Mouse (Mus musculus) liver, embryonic 13.5 days (tissue): Measurements from ENCODE around the gene Crtc3. TPM values are rescaled to one million over a fixed set of nuclear protein-coding genes. Genes with fewer than 3 reads are reported as not detected.

Experiments
- ATAC-seq: fragments of 200-750 bp; cut with Nextera tagmentation; 2 replicates; pipeline ENCODE4 v1.8.0; 2017; ENCODE audit warnings: low read depth, mild to moderate bottlenecking, moderate number of reproducible peaks, moderate library complexity
- DNase-seq: peaks from one replicate; pipeline ENCODE4 v3.0.0; 2022
- H3K27ac ChIP-seq: fragments of 300-500 bp; sonication (generic); 2 replicates; pipeline ENCODE4 v1.5.1; 2015; ENCODE audit warnings: moderate library complexity, mild to moderate bottlenecking, inconsistent platforms
- H3K27me3 ChIP-seq: fragments of 300-500 bp; sonication (generic); 2 replicates; pipeline ENCODE4 v1.6.1; 2015; ENCODE audit warnings: mild to moderate bottlenecking, inconsistent platforms
- H3K36me3 ChIP-seq: fragments of 300-500 bp; sonication (generic); 2 replicates; pipeline ENCODE4 v1.6.1; 2015; ENCODE audit warnings: mild to moderate bottlenecking, inconsistent platforms
- H3K4me1 ChIP-seq: fragments of 300-500 bp; sonication (generic); replicated peaks from 2 replicates; pipeline ENCODE4 v1.6.1; 2015; ENCODE audit warnings: inconsistent platforms
- H3K4me2 ChIP-seq: fragments of 300-500 bp; sonication (generic); 2 replicates; pipeline ENCODE4 v1.6.1; 2015; ENCODE audit warnings: inconsistent platforms, mild to moderate bottlenecking, moderate library complexity
- H3K4me3 ChIP-seq: fragments of 300-500 bp; sonication (generic); replicated peaks from 2 replicates; pipeline ENCODE4 v1.5.1; 2015; ENCODE audit warnings: mild to moderate bottlenecking, inconsistent platforms
- H3K9ac ChIP-seq: fragments of 300-500 bp; sonication (generic); 2 replicates; pipeline ENCODE4 v1.6.1; 2015; ENCODE audit warnings: mild to moderate bottlenecking, inconsistent platforms
- H3K9me3 ChIP-seq: fragments of 300-500 bp; sonication (generic); replicated peaks from 2 replicates; pipeline ENCODE4 v1.6.1; 2016; ENCODE audit warnings: inconsistent platforms
- WGBS: fragments of 180-500 bp; shearing (Covaris S2); methylation state at CpG from one replicate; pipeline ENCODE4 v1.1.7; 2015; ENCODE audit not compliant: insufficient replicate concordance; 5-methylcytosine and 5-hydroxymethylcytosine counted together
- polyA plus RNA-seq: library from polyadenylated mRNA; unstranded; fragments of >200 nt; fragmentation: Nextera tagmentation; extraction: Ambion mirVana; gene quantifications from 2 replicates; pipeline ENCODE4 v1.2.1, GENCODE M21; 2015

Gene Crtc3
- polyA plus RNA-seq, 1 experiment from 2014 or later = 5.5 TPM

DNA sequence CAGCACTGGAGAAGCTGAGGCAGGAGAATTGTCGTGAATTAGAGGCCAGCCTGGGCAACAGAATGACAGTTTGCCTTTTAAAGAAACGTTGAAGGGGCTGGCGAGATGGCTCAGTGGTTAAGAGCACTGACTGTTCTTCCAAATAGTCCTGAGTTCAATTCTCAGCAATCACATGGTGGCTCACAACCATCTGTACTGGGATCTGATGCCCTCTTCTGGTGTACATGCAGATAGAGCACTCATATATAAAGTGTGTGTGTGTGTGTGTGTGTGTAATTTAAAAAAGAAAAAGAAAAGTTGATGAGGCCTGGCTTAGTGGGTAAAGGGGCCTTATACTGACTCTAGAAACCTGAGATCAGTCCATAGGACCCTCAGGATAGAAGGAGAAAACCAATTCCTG lies 133.5 kb downstream of the Crtc3 start:
- ATAC-seq (no peak), DNase-seq (no peak)
- Histone ChIP-seq H3K36me3 (no peaks in the 10 kb centered on the region), H3K4me2 (no peak overlapping the region), H3K27me3 (no peaks in the 10 kb centered on the region), H3K9ac (no peak overlapping the region), H3K4me3 (no peak overlapping the region), H3K4me1 (peaks cover 4% of the 10 kb centered on the region; the same call in 1 of the 2 replicates), H3K9me3 (no peaks in the 10 kb centered on the region), H3K27ac (0 out of 2 replicates have a peak overlapping the region, but pooled peaks have one; percentile 18)
- WGBS = 49% methylated on average over 3 of the region's 3 CpGs

- Histone ChIP-seq H3K4me3 (no peak overlapping the region), H3K4me2 (no peak overlapping the region), H3K36me3 (no peaks in the 10 kb centered on the region), H3K27me3 (no peaks in the 10 kb centered on the region), H3K27ac (0 out of 2 replicates have a peak overlapping the region, but pooled peaks have one; percentile 18), H3K9me3 (no peaks in the 10 kb centered on the region), H3K9ac (no peak overlapping the region), H3K4me1 (peaks cover 4% of the 10 kb centered on the region; the same call in 1 of the 2 replicates)
- no peak for DNase-seq
- 61% methylated on average over 22 of the region's 22 CpGs for WGBS
- ATAC-seq = no peak
Observed at GRCm38 (mm10) chr7:80554180-80555021, 134.3 kb downstream of the Crtc3 start.

DNA sequence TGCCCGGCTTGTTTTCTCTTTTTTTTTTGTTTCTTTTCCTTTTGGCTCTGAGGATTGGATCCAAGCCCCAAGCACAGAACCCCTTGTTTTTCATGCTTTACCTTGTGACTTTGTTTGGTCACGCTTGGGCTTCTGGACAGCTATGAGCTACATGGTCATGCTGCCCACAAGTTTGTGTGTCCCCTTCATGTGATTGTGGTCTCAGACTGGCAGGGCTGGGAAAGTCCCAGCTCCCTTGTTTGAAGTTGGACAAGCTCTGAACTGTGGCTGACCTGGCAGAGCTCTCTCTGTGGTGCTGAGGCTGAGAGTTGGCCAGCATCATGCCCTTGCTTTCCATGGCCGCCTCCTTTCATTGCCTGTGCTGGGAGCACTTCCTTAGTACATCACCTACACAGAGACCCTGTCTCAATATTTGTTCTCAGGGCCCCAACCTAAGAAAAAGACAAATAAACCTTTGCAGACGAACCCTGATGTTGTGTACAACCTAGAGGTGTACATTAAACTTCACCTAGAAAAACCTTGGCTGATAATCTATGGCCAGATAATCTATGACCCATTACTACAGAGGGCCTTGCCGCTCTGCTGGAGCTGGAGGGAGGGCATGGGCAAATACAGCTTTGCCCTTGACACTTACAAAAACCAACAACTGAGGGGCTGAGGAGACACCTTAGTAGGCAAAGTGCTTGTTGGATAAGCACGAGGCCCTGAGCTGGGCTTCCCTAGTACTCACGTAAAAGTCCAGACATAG lies 140.0 kb downstream of the Crtc3 start:
- no peak for ATAC-seq

GRCm38 (mm10) chr7:80542139-80542831 lies 146.4 kb downstream of the Crtc3 start:
- DNase-seq = peak; percentile 54
- H3K4me1 ChIP-seq = peaks cover 71% of the 10 kb centered on the region
- ATAC-seq = peak; percentile 98

More for the DNA sequence above, 140.0 kb downstream of the Crtc3 start:
- Histone ChIP-seq H3K9me3 (no peaks in the 10 kb centered on the region), H3K27me3 (no peaks in the 10 kb centered on the region), H3K4me3 (no peak overlapping the region), H3K9ac (no peak overlapping the region), H3K36me3 (no peaks in the 10 kb centered on the region), H3K4me1 (peaks cover 32% of the 10 kb centered on the region), H3K27ac (no peak overlapping the region), H3K4me2 (no peak overlapping the region)
- 66% methylated on average over 7 of the region's 7 CpGs for WGBS
- no peak for DNase-seq

DNA sequence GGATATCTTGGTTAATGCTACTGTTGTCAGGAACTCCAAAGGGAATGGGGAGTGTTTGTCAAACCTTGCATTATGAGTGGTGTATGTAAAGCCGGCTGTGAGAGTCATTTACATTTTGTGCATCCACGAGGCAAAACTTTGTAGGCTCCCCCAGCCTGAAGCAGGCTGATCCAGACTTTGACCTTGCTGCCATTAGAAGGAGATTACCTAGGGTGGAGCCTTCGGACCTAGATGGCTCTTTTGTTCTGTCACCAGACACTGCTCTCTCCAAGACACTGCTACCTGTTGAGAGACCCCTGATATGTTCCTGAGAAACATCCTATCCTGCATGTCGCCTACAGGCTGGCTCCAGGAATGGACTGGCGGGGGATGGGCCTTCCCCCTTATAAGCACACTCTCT lies 149.1 kb downstream of the Crtc3 start:
- no peak for DNase-seq
- Histone ChIP-seq H3K4me2 (no peak overlapping the region), H3K27ac (peak overlapping the region; percentile 10; the same call in 1 of the 2 replicates), H3K36me3 (no peaks in the 10 kb centered on the region), H3K9me3 (no peaks in the 10 kb centered on the region), H3K4me3 (no peak overlapping the region), H3K9ac (peak overlapping the region; percentile 44; the same call in 1 of the 2 replicates), H3K4me1 (peaks cover 73% of the 10 kb centered on the region), H3K27me3 (no peaks in the 10 kb centered on the region)
- no peak for ATAC-seq
- WGBS = 68% methylated on average over 5 of the region's 5 CpGs

More at GRCm38 (mm10) chr7:80542139-80542831, 146.4 kb downstream of the Crtc3 start:
- Histone ChIP-seq H3K27me3 (no peaks in the 10 kb centered on the region), H3K36me3 (no peaks in the 10 kb centered on the region), H3K4me2 (peak overlapping the region; percentile 59), H3K4me3 (0 out of 2 replicates have a peak overlapping the region, but pooled peaks have one; percentile 11), H3K9me3 (no peaks in the 10 kb centered on the region), H3K27ac (peak overlapping the region; percentile 90), H3K9ac (peak overlapping the region; percentile 57)
- 23% methylated on average over 7 of the region's 7 CpGs for WGBS

Other genes starting within 250 kb of the Crtc3 start
- 29.7 and 34.0 TPM in 2 replicates for gene Blm, start 153.8 kb downstream of the Crtc3 start, polyA plus RNA-seq
- 13.1 and 15.6 TPM in 2 replicates for gene Iqgap1, start 137.1 kb upstream of the Crtc3 start, polyA plus RNA-seq
- gene Zscan2, start 172.0 kb upstream of the Crtc3 start, polyA plus RNA-seq = 0.31 and 0.37 TPM in 2 replicates
- gene Wdr73, start 212.4 kb upstream of the Crtc3 start, polyA plus RNA-seq = 22.5 and 25.3 TPM in 2 replicates
- 1.5 and 1.6 TPM in 2 replicates for gene Nmb, start 216.2 kb upstream of the Crtc3 start, polyA plus RNA-seq